Mouse (Mus musculus) cerebellum, postnatal 36 days (tissue): ENCODE data around the gene Fzd5.

Experiments
- DNase-seq, 2 experiments: peaks; one replicate each; pipeline ENCODE4 v3.0.0; 2021 to 2022; ENCODE audit warnings: mixed read lengths in 2 of 2

Gene Fzd5

DNA sequence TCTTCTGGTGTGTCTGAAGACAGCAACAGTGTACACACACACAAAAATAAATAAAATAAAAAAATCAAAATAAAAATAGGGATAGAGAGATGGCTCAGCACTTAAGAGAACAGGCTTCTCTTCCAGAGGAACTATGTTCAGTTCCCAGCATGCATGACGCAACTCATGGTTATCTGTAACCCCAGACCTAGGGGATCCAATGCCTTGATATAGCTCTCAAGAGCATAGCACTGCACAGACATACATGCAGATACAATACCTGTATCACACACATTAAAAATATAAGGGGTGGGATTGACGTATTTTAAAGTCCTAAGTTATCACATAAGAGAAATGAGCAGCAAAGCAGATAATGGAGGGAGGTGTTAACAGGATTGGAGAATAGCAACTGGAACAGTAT, 53.1 kb downstream of the Fzd5 start:
- DNase-seq, result no peak

DNA sequence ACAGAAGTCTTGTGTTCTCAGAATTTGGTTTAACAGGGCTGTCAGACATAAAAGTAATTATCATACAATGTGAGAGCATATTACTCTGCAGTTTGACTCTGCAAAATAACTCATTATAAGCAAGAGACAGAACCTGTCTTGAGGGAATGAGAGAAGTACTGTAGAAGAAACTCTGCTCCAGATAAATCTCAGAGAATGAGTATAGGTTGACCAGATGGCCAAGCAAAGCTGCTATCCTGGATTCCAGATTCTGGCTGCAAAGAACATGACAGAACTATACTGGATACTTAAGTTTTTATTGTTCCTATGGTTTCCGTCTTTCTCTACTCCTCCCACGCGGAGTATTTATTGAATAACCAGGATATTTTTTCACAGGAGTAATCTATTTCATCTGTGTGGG, 54.5 kb downstream of the Fzd5 start:
- DNase-seq, result no peak

DNA sequence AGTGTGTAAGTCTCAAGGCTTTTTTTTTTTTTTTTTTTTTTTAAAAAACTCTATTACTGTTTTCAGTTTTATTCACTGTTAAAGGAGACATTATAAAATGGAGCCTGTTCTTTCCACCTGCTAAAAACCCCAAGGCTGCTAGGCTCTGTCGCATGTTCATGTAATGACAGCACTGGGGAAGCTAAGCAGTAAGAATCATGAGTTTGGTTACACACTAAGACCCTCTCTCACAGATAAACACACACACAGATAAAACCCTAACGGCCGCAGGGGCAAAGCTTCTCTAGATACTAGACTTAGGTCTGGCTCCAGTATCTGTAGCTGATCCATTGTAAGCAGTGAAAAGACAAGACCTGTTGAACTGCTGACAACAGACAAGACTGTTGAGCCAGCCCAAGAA, 56.1 kb downstream of the Fzd5 start:
- DNase-seq, result no peak
